Mouse (Mus musculus) heart, postnatal 0 days (tissue): ENCODE results near the gene Id3. TPM values are rescaled to one million over a fixed set of nuclear protein-coding genes. Genes with fewer than 3 reads are reported as not detected.
A peak's percentile ranks its signal among the peaks of the same experiment; 100 is the strongest.

Experiments
- ATAC-seq: fragments of 200-750 bp; cut with Nextera tagmentation; 2 replicates; pipeline ENCODE4 v1.8.0; 2017; ENCODE audit warnings: low read depth, moderate number of reproducible peaks, moderate library complexity; ENCODE audit not compliant: insufficient read depth
- DNase-seq: peaks from one replicate; pipeline ENCODE4 v3.0.0-alpha.2; 2016; ENCODE audit warnings: low spot score
- H3K27ac ChIP-seq: fragments of 300-500 bp; sonication (generic); 2 replicates; pipeline ENCODE4 v1.5.1; 2014; ENCODE audit warnings: low read depth, mild to moderate bottlenecking
- H3K27me3 ChIP-seq: fragments of 300-500 bp; sonication (generic); 2 replicates; pipeline ENCODE4 v1.6.1; 2014; ENCODE audit warnings: low read length, mixed read lengths; ENCODE audit not compliant: control insufficient read depth, insufficient read depth
- H3K36me3 ChIP-seq: fragments of 300-500 bp; sonication (generic); replicated peaks from 2 replicates; pipeline ENCODE4 v1.6.1; 2014; ENCODE audit warnings: low read length, mixed read lengths; ENCODE audit not compliant: control insufficient read depth, insufficient read depth
- H3K4me1 ChIP-seq: fragments of 300-500 bp; sonication (generic); 2 replicates; pipeline ENCODE4 v1.6.1; 2014; ENCODE audit warnings: antibody characterized with exemption; ENCODE audit not compliant: control insufficient read depth, insufficient read depth
- H3K4me2 ChIP-seq: fragments of 300-500 bp; sonication (generic); 2 replicates; pipeline ENCODE4 v1.6.1; 2014; ENCODE audit warnings: low read depth, mild to moderate bottlenecking, low read length, moderate library complexity
- H3K4me3 ChIP-seq: fragments of 300-500 bp; sonication (generic); 2 replicates; pipeline ENCODE4 v1.5.1; 2014; ENCODE audit warnings: low read depth, low read length
- H3K9ac ChIP-seq: fragments of 300-500 bp; sonication (generic); replicated peaks from 2 replicates; pipeline ENCODE4 v1.6.1; 2014; ENCODE audit warnings: low read depth, low read length, mixed read lengths
- H3K9me3 ChIP-seq: fragments of 300-500 bp; sonication (generic); replicated peaks from 2 replicates; pipeline ENCODE4 v1.6.1; 2016; ENCODE audit warnings: low read length; ENCODE audit not compliant: control insufficient read depth
- CTCF ChIP-seq: IDR thresholded peaks from 2 replicates; pipeline ENCODE4 v1.5.1; 2016; ENCODE audit warnings: antibody characterized with exemption, control low read depth, low read depth
- EP300 ChIP-seq: IDR thresholded peaks from 2 replicates; pipeline ENCODE4 v1.6.1; 2016; ENCODE audit warnings: antibody characterized with exemption, low read depth
- WGBS: fragments of 180-500 bp; shearing (Covaris S2); extraction: QIAGEN DNeasy Blood & Tissue Kit; methylation state at CpG from one replicate; pipeline ENCODE4 v1.1.7; 2014; 5-methylcytosine and 5-hydroxymethylcytosine counted together
- polyA plus RNA-seq: library from polyadenylated mRNA; unstranded; fragments of >200 nt; fragmentation: Nextera tagmentation; extraction: Ambion mirVana; gene quantifications from 2 replicates; pipeline ENCODE4 v1.2.1, GENCODE M21; 2015
- total RNA-seq: library from RNA; depleted of rRNA; stranded (reverse); fragments of >200 nt; gene quantifications from 2 replicates; pipeline ENCODE4 v1.2.3, GENCODE M21; 2014; ENCODE audit warnings: low replicate concordance

Id3 gene
- total and polyA plus RNA-seq, 2 experiments from 2014 or later: 169 to 259 TPM

DNA sequence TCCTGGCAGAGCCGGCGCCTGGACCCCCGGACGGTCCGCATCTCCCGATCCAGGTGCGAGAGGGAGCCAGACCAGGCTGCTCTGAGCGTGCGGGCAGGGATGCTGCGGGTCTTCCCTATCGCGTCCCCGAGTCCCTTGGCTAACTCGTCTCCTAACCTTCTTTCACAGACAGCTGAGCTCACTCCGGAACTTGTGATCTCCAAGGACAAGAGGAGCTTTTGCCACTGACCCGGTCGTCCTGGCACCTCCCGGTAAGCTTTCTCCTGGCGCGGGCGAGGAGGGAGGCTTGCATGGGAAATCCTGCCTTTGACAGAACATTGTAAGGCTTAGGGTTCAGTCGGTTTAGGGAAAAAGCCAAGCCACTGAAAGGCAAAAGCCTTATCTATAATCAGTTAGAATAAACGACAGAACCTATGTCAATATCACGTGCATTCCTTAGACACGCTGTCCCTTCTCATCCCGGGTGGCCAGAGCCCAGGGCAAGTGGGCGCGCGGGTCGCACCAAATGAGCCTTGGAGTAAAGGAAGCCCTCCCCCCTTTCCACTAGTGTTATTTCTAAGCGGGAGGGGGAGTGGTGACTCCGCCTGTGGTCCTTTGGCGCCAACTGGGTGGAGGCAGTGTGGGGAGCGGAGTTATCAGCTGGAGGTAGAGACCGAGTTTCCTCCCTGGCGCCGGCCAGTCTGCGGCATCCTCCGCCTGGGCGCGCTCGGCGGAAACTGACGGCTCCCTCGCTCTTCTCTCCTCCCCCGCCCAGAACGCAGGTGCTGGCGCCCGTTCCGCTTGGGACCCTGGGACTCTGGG, 1.0 kb downstream of the Id3 start:
- ATAC-seq (peak; percentile 10; the same call in 1 of the 2 replicates), DNase-seq (peak; percentile 79)
- Histone ChIP-seq H3K9me3 (no peaks in the 10 kb centered on the region), H3K4me1 (peaks cover 20% of the 10 kb centered on the region), H3K9ac (peak overlapping the region; percentile 88), H3K36me3 (no peaks in the 10 kb centered on the region), H3K4me3 (peak overlapping the region; percentile 79), H3K27me3 (no peaks in the 10 kb centered on the region), H3K4me2 (peak overlapping the region; percentile 64), H3K27ac (peak overlapping the region; percentile 96)
- TF ChIP-seq CTCF (no peak), EP300 (peak; percentile 92; the same call in 1 of the 2 replicates)
- WGBS: under 1% methylated on average over 50 of the region's 50 CpGs

DNA sequence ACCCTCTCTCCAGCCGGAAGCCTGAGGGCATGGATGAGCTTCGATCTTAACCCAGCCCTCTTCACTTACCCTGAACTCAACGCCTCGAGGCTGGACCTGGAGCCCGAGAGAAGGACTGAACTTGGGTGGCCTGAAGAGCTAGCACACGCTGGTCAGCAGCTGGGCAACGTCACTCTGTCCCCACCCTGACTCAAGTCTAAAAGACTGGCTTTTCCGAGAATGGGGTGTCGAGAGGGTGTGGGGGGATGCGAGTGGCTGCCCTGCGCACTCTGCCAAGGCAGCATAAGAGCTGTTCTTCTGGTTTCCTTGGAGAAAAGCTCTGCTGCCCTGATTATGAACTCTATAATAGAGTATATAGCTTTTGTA, 1.6 kb downstream of the Id3 start:
- Histone ChIP-seq H3K36me3 (no peaks in the 10 kb centered on the region), H3K9me3 (no peaks in the 10 kb centered on the region), H3K4me3 (peak overlapping the region; percentile 79), H3K4me1 (peaks cover 15% of the 10 kb centered on the region; the same call in 1 of the 2 replicates), H3K27ac (peak overlapping the region; percentile 96), H3K9ac (peak overlapping the region; percentile 88), H3K27me3 (no peaks in the 10 kb centered on the region), H3K4me2 (peak overlapping the region; percentile 64)
- 7% methylated on average over 11 of the region's 11 CpGs for WGBS
- 0 out of 2 replicates have a peak, but pooled peaks have one; percentile 15 for TF ChIP-seq EP300
- TF ChIP-seq CTCF: no peak
- DNase-seq: peak; percentile 47
- no peak for ATAC-seq

DNA sequence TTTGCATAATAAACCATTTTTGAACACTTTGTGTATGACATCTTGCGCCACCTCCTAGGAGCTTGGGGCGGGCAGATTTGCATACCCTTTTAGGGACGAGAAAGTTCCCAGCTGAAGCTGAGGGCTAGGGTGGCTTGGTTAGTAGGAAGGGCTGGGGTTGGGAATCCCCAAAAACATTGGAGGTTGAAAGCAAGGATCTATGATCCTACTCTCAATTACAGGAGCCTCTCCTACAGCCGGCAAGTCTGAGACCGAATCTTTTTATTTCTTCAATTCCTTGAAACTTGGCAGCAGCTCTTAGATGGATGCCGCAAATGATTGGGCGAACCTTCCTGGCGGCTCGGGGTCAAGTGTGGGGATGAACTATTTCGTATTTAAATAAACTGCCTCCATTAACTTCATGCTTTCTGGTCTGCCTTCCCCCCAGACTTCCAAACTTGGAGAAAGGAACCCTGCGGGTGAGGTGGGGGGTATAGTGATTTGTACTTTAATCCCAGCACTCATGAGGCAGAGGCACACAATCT, 2.1 kb downstream of the Id3 start:
- H3K9ac ChIP-seq: peak overlapping the region; percentile 88
- H3K9me3 ChIP-seq: no peaks in the 10 kb centered on the region
- H3K4me1 ChIP-seq: peaks cover 15% of the 10 kb centered on the region; the same call in 1 of the 2 replicates
- no peaks in the 10 kb centered on the region for H3K27me3 ChIP-seq
- TF ChIP-seq EP300 (no peak), CTCF (no peak)
- DNase-seq (no peak), ATAC-seq (no peak)
- H3K27ac ChIP-seq: peak overlapping the region; percentile 96
- H3K36me3 ChIP-seq: no peaks in the 10 kb centered on the region
- peak overlapping the region; percentile 64 for H3K4me2 ChIP-seq
- WGBS: 37% methylated on average over 11 of the region's 11 CpGs
- H3K4me3 ChIP-seq: peak overlapping the region; percentile 79

DNA sequence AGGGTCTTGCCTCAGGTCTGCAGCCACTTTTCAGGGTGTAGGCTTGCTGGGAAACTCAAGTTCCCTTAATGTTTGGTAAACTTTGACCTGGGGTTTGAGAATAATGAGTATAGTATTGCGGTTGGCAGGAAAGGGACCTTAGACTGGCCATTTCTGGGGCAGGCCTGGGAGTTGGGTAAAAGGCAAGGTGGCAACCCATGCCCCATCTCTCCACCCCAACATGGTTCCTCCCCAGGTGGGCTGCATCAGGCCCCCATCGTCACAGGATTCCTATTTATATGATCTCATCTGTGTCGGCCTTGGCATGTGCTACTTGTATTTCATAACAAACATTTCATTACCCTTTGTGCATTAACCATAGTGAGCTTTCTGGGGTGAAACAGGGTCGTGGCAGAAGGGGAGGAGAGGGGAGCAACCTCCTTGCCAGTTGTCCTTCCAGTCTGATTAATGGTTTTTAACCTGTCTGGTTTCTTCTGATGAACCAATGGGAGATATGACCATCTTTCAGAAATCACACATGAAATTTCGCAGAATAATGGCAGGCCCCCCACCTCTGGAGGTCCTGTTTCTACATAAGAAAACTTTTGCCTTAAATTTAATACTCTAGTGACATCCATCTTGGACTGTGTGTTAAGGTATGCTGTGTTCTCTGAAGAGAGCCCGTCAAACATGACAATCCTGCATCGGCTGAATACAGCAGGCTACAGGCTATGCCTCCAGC, 2.9 kb downstream of the Id3 start:
- Histone ChIP-seq H3K4me3 (peak overlapping the region; percentile 79), H3K36me3 (no peaks in the 10 kb centered on the region), H3K27me3 (no peaks in the 10 kb centered on the region), H3K4me2 (peak overlapping the region; percentile 64), H3K9me3 (no peaks in the 10 kb centered on the region), H3K4me1 (peaks cover 12% of the 10 kb centered on the region; the same call in 1 of the 2 replicates), H3K27ac (peak overlapping the region; percentile 96), H3K9ac (peak overlapping the region; percentile 88)
- TF ChIP-seq EP300 (no peak), CTCF (no peak)
- 44% methylated on average over 7 of the region's 7 CpGs for WGBS
- ATAC-seq: no peak
- no peak for DNase-seq

DNA sequence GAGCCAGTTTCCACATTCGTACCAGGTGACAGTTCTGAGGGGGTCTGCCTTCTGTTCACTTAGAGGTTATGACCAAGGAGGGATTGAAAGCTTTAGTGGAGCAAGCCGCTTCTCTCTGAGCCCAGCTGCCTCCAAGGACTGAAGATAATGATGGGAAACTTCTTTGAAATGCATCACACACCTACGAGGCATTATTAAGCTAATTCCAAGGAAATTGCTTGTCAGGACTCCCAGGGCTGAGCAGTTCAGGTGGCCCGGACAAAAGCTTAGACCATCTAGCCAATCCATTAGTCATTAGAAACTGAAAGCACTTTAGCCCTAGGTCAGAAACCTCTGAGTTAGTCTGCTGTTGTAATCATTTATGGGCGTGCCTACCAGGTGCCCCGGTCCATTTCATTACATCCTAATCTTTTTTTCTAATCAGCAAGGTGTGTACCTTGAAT, 3.4 kb downstream of the Id3 start:
- H3K9ac ChIP-seq: 0 out of 2 replicates have a peak overlapping the region, but pooled peaks have one; percentile 11
- WGBS: 44% methylated on average over 6 of the region's 6 CpGs
- peaks cover 9% of the 10 kb centered on the region; the same call in 1 of the 2 replicates for H3K4me1 ChIP-seq
- H3K4me2 ChIP-seq: peak overlapping the region; percentile 64
- TF ChIP-seq EP300 (no peak), CTCF (no peak)
- DNase-seq (no peak), ATAC-seq (no peak)
- no peaks in the 10 kb centered on the region for H3K27me3 ChIP-seq
- H3K27ac ChIP-seq: peak overlapping the region; percentile 96
- no peaks in the 10 kb centered on the region for H3K36me3 ChIP-seq
- H3K9me3 ChIP-seq: no peaks in the 10 kb centered on the region
- 0 out of 2 replicates have a peak overlapping the region, but pooled peaks have one; percentile 1 for H3K4me3 ChIP-seq
